Mouse (Mus musculus) G1E (cell line): Measurements from ENCODE around the gene Ap1s1. TPM values are rescaled to one million over a fixed set of nuclear protein-coding genes. Genes with fewer than 3 reads are reported as not detected.
A peak's percentile ranks its signal among the peaks of the same experiment; 100 is the strongest.

Source experiments
- ATAC-seq: 2 replicates; pipeline ENCODE4 v1.8.0; 2016; ENCODE audit warnings: mild to moderate bottlenecking; ENCODE audit not compliant: insufficient number of reproducible peaks, poor library complexity, low FRiP score, severe bottlenecking; ENCODE audit errors: extremely low read depth
- DNase-seq: peaks from one replicate; pipeline ENCODE4 v3.0.0; 2012; ENCODE audit warnings: low spot score
- H3K27me3 ChIP-seq: 2 replicates; pipeline ENCODE4 v1.6.1; 2012; ENCODE audit warnings: mild to moderate bottlenecking, low read length, inconsistent platforms; ENCODE audit not compliant: insufficient read depth
- H3K36me3 ChIP-seq: replicated peaks from 2 replicates; pipeline ENCODE3; 2012; ENCODE audit warnings: mild to moderate bottlenecking, inconsistent platforms
- H3K4me1 ChIP-seq: 2 replicates; pipeline ENCODE4 v1.6.1; 2012; ENCODE audit warnings: low read depth, low read length, inconsistent platforms, mixed read lengths; ENCODE audit not compliant: insufficient read depth
- H3K4me3 ChIP-seq: 2 replicates; pipeline ENCODE4 v1.5.1; 2012; ENCODE audit warnings: low read depth, mild to moderate bottlenecking, inconsistent platforms, low read length, moderate library complexity, mixed read lengths
- H3K9me3 ChIP-seq: replicated peaks from 2 replicates; pipeline ENCODE4 v1.6.1; 2012; ENCODE audit warnings: inconsistent platforms
- CTCF ChIP-seq: IDR thresholded peaks from 2 replicates; pipeline ENCODE4 v1.5.1; 2012; ENCODE audit warnings: low read depth, low read length, inconsistent platforms, mixed read lengths
- GATA1 ChIP-seq: IDR thresholded peaks from 2 replicates; pipeline ENCODE4 v1.6.1; 2012; ENCODE audit warnings: borderline replicate concordance, low read length, inconsistent platforms, mixed read lengths
- GATA2 ChIP-seq: IDR thresholded peaks from 2 replicates; pipeline ENCODE4 v1.6.1; 2012; ENCODE audit warnings: low read depth, low read length, inconsistent platforms, borderline replicate concordance
- POLR2AphosphoS5 ChIP-seq: IDR thresholded peaks from 2 replicates; pipeline ENCODE4 v1.6.1; 2012; ENCODE audit warnings: low read depth, low read length, inconsistent platforms; ENCODE audit not compliant: insufficient replicate concordance
- TAL1 ChIP-seq: conservative IDR thresholded peaks from 2 replicates; pipeline ENCODE4 v1.6.1; 2012; ENCODE audit warnings: low read depth, low read length, inconsistent platforms, mixed read lengths
- polyA plus RNA-seq: library from polyadenylated mRNA; stranded (reverse); fragments of >175 nt; gene quantifications from 2 replicates; pipeline ENCODE4 v1.2.3, GENCODE M21; 2012
- total RNA-seq, 2 experiments: library from RNA; stranded (forward) in 1 of 2; stranded (reverse) in 1 of 2; fragments of 200-1000 nt in 1 of 2; fragments of >200 nt in 1 of 2; fragmentation: Nextera tagmentation in 1 of 2; gene quantifications; 2 replicates each; pipeline ENCODE4 v1.2.3; 2014 to 2017

Ap1s1 gene
- total and polyA plus RNA-seq, 3 experiments, result 36.8 to 136 (median 115) TPM

- Histone ChIP-seq H3K36me3 (no peaks in the 10 kb centered on the region), H3K4me3 (no peak overlapping the region), H3K9me3 (no peaks in the 10 kb centered on the region), H3K4me1 (no peaks in the 10 kb centered on the region), H3K27me3 (peaks cover 26% of the 10 kb centered on the region)
- DNase-seq (no peak), ATAC-seq (no peak)
- no peak for TF ChIP-seq POLR2AphosphoS5
- TF ChIP-seq GATA1, result no peak
- no peak for TF ChIP-seq GATA2
- TF ChIP-seq CTCF, result no peak
- no peak for TF ChIP-seq TAL1
Observed at GRCm38 (mm10) chr5:137054299-137054698, 8.4 kb upstream of the Ap1s1 start.

- Histone ChIP-seq H3K4me1 (peaks cover 9% of the 10 kb centered on the region), H3K36me3 (no peaks in the 10 kb centered on the region), H3K27me3 (peaks cover 23% of the 10 kb centered on the region), H3K4me3 (no peak overlapping the region), H3K9me3 (no peaks in the 10 kb centered on the region)
- ATAC-seq, result no peak
- TF ChIP-seq TAL1 (no peak), POLR2AphosphoS5 (no peak)
- DNase-seq, result no peak
Observed at GRCm38 (mm10) chr5:137051914-137052505, 6.1 kb upstream of the Ap1s1 start.

- ATAC-seq, result no peak
- no peaks in the 10 kb centered on the region for H3K36me3 ChIP-seq
- H3K9me3 ChIP-seq, result no peaks in the 10 kb centered on the region
- no peak overlapping the region for H3K4me3 ChIP-seq
- TF ChIP-seq POLR2AphosphoS5 (no peak), CTCF (no peak), GATA1 (no peak), GATA2 (no peak), TAL1 (no peak)
- peaks cover 23% of the 10 kb centered on the region for H3K27me3 ChIP-seq
- DNase-seq, result no peak
- peaks cover 17% of the 10 kb centered on the region for H3K4me1 ChIP-seq
Observed at GRCm38 (mm10) chr5:137051125-137051524, 5.2 kb upstream of the Ap1s1 start.

- no peak for TF ChIP-seq GATA2
- TF ChIP-seq TAL1, result no peak
- TF ChIP-seq POLR2AphosphoS5, result no peak
- TF ChIP-seq GATA1, result no peak
- no peak for TF ChIP-seq CTCF
- H3K4me1 ChIP-seq, result peaks cover 35% of the 10 kb centered on the region
- H3K27me3 ChIP-seq, result peaks cover 5% of the 10 kb centered on the region; the same call in 1 of the 2 replicates
- H3K9me3 ChIP-seq, result no peaks in the 10 kb centered on the region
- DNase-seq (no peak), ATAC-seq (no peak)
- H3K4me3 ChIP-seq, result no peak overlapping the region
- H3K36me3 ChIP-seq, result peaks cover 26% of the 10 kb centered on the region
Observed at GRCm38 (mm10) chr5:137046991-137047390, 1.1 kb upstream of the Ap1s1 start.

GRCm38 (mm10) chr5:137046324-137046718 lies 386 bp upstream of the Ap1s1 start:
- no peak for TF ChIP-seq GATA1
- no peak for TF ChIP-seq GATA2
- TF ChIP-seq POLR2AphosphoS5, result no peak
- TF ChIP-seq CTCF, result no peak
- no peak for TF ChIP-seq TAL1

GRCm38 (mm10) chr5:137043997-137044396 lies 1.9 kb downstream of the Ap1s1 start:
- H3K4me3 ChIP-seq, result no peak overlapping the region
- H3K27me3 ChIP-seq, result no peaks in the 10 kb centered on the region
- peaks cover 54% of the 10 kb centered on the region for H3K36me3 ChIP-seq
- peaks cover 34% of the 10 kb centered on the region for H3K4me1 ChIP-seq
- no peaks in the 10 kb centered on the region for H3K9me3 ChIP-seq
- DNase-seq (no peak), ATAC-seq (no peak)
- TF ChIP-seq TAL1 (no peak), GATA2 (no peak), CTCF (no peak), GATA1 (no peak)

More at GRCm38 (mm10) chr5:137046324-137046718, 386 bp upstream of the Ap1s1 start:
- DNase-seq (no peak), ATAC-seq (no peak)
- Histone ChIP-seq H3K4me1 (peaks cover 35% of the 10 kb centered on the region), H3K36me3 (peaks cover 33% of the 10 kb centered on the region), H3K4me3 (peak overlapping the region; percentile 89; the same call in 1 of the 2 replicates), H3K9me3 (no peaks in the 10 kb centered on the region), H3K27me3 (peaks cover 3% of the 10 kb centered on the region; the same call in 1 of the 2 replicates)

- DNase-seq, result no peak
- H3K36me3 ChIP-seq, result peaks cover 80% of the 10 kb centered on the region
- no peak for TF ChIP-seq CTCF
- no peak for TF ChIP-seq POLR2AphosphoS5
- no peak for TF ChIP-seq GATA2
- no peak for TF ChIP-seq GATA1
- no peak for TF ChIP-seq TAL1
- peaks cover 21% of the 10 kb centered on the region for H3K4me1 ChIP-seq
- no peaks in the 10 kb centered on the region for H3K9me3 ChIP-seq
- no peak overlapping the region for H3K4me3 ChIP-seq
- H3K27me3 ChIP-seq, result no peaks in the 10 kb centered on the region
- no peak for ATAC-seq
Observed at GRCm38 (mm10) chr5:137041442-137041841, 4.5 kb downstream of the Ap1s1 start.
